Mouse (Mus musculus): ENCODE data around the gene Lmbr1. TPM values are rescaled to one million over a fixed set of nuclear protein-coding genes. Genes with fewer than 3 reads are reported as not detected.
A peak's percentile ranks its signal among the peaks of the same experiment; 100 is the strongest.
"Not testable (repeated sequence)": the region's sequence is repeated elsewhere in the genome, so short reads cannot be mapped to it uniquely, and the experiment has no call there.

Gene Lmbr1
- total RNA-seq (2021): 1 to 10 TPM; 8.8 to 9.1 TPM
- long read RNA-seq, experiment 1, full-length matches to known transcripts: 6 of 14 reads
- long read RNA-seq, experiment 1, partial matches to known transcripts: 0 of 14 reads
- long read RNA-seq, experiment 1, other reads (novel, unspliced or antisense): 8 of 14 reads
- long read RNA-seq, experiment 2, full-length matches to known transcripts: 5 of 9 reads
- long read RNA-seq, experiment 2, partial matches to known transcripts: 0 of 9 reads
- long read RNA-seq, experiment 2, other reads (novel, unspliced or antisense): 4 of 9 reads

DNA sequence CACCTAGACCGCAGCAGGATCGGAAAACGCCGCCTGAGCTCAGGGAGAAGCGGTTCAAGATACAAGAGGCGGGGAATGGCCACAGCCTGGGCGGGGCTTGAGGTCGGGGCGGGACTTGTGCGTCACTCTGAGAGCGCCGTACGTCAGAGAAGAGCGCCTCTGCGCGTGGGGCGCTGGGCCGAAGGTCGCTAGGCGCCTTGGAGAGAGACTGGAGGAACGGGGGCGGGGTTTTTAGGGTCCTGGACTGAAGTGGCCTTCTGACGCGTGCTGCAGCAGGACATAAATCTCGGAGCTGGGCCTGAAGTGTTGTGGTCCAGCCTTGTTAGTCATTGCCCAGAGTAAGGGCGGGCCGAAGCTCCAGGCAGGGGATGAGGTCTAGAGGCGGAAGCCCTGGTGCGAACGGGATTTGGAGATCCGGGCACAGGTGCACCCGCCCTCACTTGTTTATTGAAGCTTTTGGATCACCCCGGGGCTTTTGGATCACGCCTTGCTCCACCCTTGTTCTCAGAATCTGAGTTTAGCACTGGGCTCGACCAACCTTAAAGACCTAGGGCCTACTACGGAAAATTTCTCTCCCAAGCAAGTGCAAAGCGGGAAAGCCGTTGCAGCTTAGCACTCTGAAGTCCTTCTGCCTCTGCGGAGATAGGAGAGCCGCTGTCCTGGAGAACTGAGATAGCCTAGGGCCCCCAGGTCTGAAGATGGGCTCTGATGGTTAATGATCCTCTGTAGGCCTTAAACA lies at the start of gene Lmbr1:
TSS of gene Lmbr1 (minus strand) at position 93 of the 739 bp plus-strand sequence.
- intact Hi-C loops (cut with DNase I; ENCODE audit: low total_unique reads): no loop called here
- peak; percentile 93 for DNase-seq

DNA sequence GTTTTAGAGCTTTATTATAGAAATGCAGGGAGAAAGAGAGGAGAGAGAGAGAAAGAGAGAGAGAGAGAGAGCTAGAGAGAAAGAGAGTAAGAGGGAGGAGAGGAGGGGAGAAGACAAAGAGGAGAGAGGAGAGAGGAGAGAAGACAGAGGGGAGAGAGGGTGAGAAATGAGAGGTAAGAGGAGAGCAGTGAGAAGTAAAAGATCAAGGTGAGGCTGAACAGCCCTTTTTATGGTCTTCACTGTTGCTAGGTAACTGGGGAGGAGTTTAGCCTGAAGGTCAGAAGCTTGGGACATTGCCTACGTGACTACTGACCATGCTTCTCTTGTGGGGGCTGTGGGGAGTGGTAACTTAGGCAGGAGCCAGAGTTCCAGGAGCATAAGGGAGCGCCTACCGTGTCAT lies 45.1 kb upstream of the Lmbr1 start:
- intact Hi-C loops (cut with DNase I; ENCODE audit: low total_unique reads); DNase-seq: not testable (repeated sequence)

GRCm38 (mm10) chr5:29413041-29413440 lies 34.9 kb upstream of the Lmbr1 start:
- intact Hi-C loops (cut with DNase I; ENCODE audit: low total_unique reads): no loop called here
- DNase-seq: no peak

DNA sequence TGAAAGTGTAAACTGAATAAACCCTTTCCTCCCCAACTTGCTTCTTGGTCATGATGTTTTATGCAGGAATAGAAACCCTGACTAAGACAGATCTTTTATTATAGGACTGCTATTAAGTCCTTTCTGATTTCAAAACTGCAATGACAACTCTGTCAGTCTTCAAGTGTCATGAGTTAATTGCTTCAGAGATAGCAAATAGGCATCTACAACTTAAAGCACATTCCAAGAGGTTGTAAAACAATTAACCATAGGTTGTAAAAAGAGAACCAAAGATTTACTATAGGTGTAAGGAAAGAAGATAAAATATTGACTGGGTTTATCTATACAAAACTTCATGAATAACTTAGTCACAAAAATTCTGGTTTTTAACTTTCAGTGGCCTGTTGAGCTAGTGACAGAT lies 32.7 kb upstream of the Lmbr1 start:
- intact Hi-C loops (cut with DNase I; ENCODE audit: low total_unique reads): no loop called here
- DNase-seq: no peak

DNA sequence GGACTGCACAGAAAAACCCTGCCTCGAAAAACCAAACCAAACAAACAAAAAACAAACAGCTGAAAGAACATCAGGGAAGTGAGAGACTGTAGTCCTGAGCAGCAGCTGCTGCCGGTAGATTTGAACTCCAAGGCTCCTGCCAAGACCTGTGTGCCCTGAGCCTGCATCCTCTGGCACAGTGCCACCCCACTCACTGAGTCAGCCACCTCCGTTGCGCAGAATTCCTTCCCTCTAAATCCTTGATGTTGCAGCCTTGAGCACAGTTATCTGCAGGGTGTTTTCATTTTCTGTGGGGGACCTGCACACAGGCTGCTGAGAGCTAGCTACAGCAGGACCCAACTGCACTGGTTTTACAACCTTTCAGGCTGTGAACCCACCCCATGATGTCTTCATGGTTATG lies 20.2 kb upstream of the Lmbr1 start:
- intact Hi-C loops (cut with DNase I; ENCODE audit: low total_unique reads): no loop called here
- DNase-seq: no peak

GRCm38 (mm10) chr5:29388944-29389765 lies 11.0 kb upstream of the Lmbr1 start:
- intact Hi-C loops (cut with DNase I; ENCODE audit: low total_unique reads): loop anchor here (5.0 kb wide), 1 partner anchor 298 kb away; no protein-coding TSS in a partner anchor
- peak; percentile 84 for DNase-seq

- DNase-seq: peak; percentile 44
- intact Hi-C loops (cut with DNase I; ENCODE audit: low total_unique reads): loop anchor here (5.0 kb wide), 1 partner anchor 299 kb away; no protein-coding TSS in a partner anchor
Measured at GRCm38 (mm10) chr5:29388181-29388943, 10.2 kb upstream of the Lmbr1 start.

GRCm38 (mm10) chr5:29387591-29387990 lies 9.4 kb upstream of the Lmbr1 start:
- intact Hi-C loops (cut with DNase I; ENCODE audit: low total_unique reads): loop anchor here (5.0 kb wide), 1 partner anchor 300 kb away; no protein-coding TSS in a partner anchor
- DNase-seq: no peak

DNA sequence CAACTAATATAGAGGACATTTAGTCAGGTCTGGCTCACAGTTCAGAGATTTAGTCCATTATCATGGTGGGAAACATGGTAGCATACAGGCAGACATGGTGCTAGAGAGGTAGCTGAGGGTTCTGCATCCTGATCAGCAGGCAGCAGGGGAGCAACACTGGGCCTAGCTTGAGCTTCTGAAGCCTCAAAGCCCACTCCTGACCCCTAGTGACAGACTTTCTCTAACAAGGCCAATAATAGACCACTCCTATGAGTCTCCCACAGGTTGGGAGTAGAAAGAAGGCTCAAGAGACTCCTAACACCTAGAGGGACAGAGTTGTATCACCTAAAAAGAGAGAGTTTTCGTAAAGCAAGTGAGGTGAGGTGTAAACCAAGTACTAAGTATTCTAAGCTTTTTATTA lies 4.6 kb upstream of the Lmbr1 start:
- intact Hi-C loops (cut with DNase I; ENCODE audit: low total_unique reads): no loop called here
- no peak for DNase-seq

- DNase-seq: no peak
- intact Hi-C loops (cut with DNase I; ENCODE audit: low total_unique reads): no loop called here
Measured at GRCm38 (mm10) chr5:29380091-29380490, 1.9 kb upstream of the Lmbr1 start.

- no peak for DNase-seq
- intact Hi-C loops (cut with DNase I; ENCODE audit: low total_unique reads): no loop called here
Measured at GRCm38 (mm10) chr5:29377590-29378297, 446 bp downstream of the Lmbr1 start.

GRCm38 (mm10) chr5:29363511-29363910 lies 14.7 kb downstream of the Lmbr1 start:
- intact Hi-C loops (cut with DNase I; ENCODE audit: low total_unique reads): no loop called here
- DNase-seq: no peak

GRCm38 (mm10) chr5:29335836-29336235 lies 42.4 kb downstream of the Lmbr1 start:
- DNase-seq: no peak
- intact Hi-C loops (cut with DNase I; ENCODE audit: low total_unique reads): loop anchor here (10.0 kb wide), 1 partner anchor 881 kb away; no protein-coding TSS in a partner anchor

- DNase-seq: no peak
- intact Hi-C loops (cut with DNase I; ENCODE audit: low total_unique reads): no loop called here
Measured at GRCm38 (mm10) chr5:29322503-29322902, 55.7 kb downstream of the Lmbr1 start.

- intact Hi-C loops (cut with DNase I; ENCODE audit: low total_unique reads): no loop called here
- DNase-seq: no peak
Measured at GRCm38 (mm10) chr5:29309191-29309590, 69.0 kb downstream of the Lmbr1 start.

DNA sequence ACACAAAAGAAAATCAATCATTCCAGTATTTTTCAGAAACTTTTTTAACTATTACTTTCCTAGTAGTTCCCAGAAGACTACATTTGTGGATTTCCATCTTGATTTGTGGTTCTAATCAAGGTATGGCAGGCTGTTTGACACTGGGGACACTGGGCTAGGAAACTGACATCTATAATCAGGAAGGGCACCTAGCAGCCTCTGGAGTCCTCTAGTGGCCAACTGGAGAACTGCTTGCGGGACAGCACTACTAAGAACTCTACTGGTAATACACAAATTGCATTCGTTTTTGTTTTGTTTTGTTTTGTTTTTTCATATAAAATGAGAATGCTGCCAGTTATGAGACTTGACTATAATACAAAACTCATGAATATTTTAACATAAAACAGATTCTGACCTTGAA lies 85.0 kb downstream of the Lmbr1 start:
- DNase-seq: peak; percentile 41

DNA sequence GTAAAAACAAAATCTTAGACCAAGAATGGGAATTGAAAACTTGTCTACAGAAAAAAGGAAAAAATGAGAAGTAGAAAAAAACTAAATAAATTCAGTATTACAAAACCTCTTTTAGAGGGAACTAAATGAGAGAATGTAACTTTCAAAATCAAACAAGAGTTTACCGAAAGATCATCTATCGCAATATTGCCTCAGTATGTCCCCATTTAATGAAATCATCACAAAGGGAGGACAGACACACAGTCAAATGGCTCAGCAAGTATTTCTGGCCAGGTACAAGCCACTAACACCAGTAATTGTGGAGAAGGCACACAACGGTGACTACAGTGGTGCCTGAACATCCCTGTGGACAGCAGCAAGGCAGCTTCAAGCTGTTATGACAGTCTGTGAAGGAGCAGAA lies 88.1 kb downstream of the Lmbr1 start:
- intact Hi-C loops (cut with DNase I; ENCODE audit: low total_unique reads): loop anchor here (5.0 kb wide), 1 partner anchor 838 kb away; no protein-coding TSS in a partner anchor
- no peak for DNase-seq

More for the DNA sequence above, 85.0 kb downstream of the Lmbr1 start:
- intact Hi-C loops (cut with DNase I; ENCODE audit: low total_unique reads): loop anchor here (5.0 kb wide), 1 partner anchor 841 kb away; no protein-coding TSS in a partner anchor

- DNase-seq: no peak
- intact Hi-C loops (cut with DNase I; ENCODE audit: low total_unique reads): loop anchor here (5.0 kb wide), 1 partner anchor 837 kb away; no protein-coding TSS in a partner anchor
Measured at GRCm38 (mm10) chr5:29289703-29290102, 88.5 kb downstream of the Lmbr1 start.

Measured in gastrocnemius, postnatal 14 days (tissue).